Mouse (Mus musculus) embryonic facial prominence, embryonic 13.5 days (tissue): ENCODE results near the gene Pknox2. TPM values are rescaled to one million over a fixed set of nuclear protein-coding genes. Genes with fewer than 3 reads are reported as not detected.

Experiments
- ATAC-seq: fragments of 200-750 bp; cut with Nextera tagmentation; 2 replicates; pipeline ENCODE4 v1.8.0; 2017; ENCODE audit warnings: low read depth; ENCODE audit not compliant: insufficient number of reproducible peaks, insufficient read depth, low FRiP score, low TSS enrichment
- H3K27ac ChIP-seq: fragments of 300-500 bp; sonication (generic); 2 replicates; pipeline ENCODE4 v1.5.1; 2015; ENCODE audit warnings: moderate library complexity, mild to moderate bottlenecking, inconsistent platforms
- H3K27me3 ChIP-seq: fragments of 300-500 bp; sonication (generic); 2 replicates; pipeline ENCODE4 v1.6.1; 2015; ENCODE audit warnings: mild to moderate bottlenecking, inconsistent platforms
- H3K36me3 ChIP-seq: fragments of 300-500 bp; sonication (generic); 2 replicates; pipeline ENCODE4 v1.6.1; 2015; ENCODE audit warnings: mild to moderate bottlenecking, inconsistent platforms
- H3K4me1 ChIP-seq: fragments of 300-500 bp; sonication (generic); 2 replicates; pipeline ENCODE4 v1.6.1; 2015; ENCODE audit warnings: inconsistent platforms
- H3K4me2 ChIP-seq: fragments of 300-500 bp; sonication (generic); 2 replicates; pipeline ENCODE4 v1.6.1; 2015; ENCODE audit warnings: moderate library complexity, mild to moderate bottlenecking, inconsistent platforms
- H3K4me3 ChIP-seq: fragments of 300-500 bp; sonication (generic); 2 replicates; pipeline ENCODE4 v1.5.1; 2015; ENCODE audit warnings: mild to moderate bottlenecking, inconsistent platforms
- H3K9ac ChIP-seq: fragments of 300-500 bp; sonication (generic); 2 replicates; pipeline ENCODE4 v1.6.1; 2015; ENCODE audit warnings: mild to moderate bottlenecking, inconsistent platforms
- H3K9me3 ChIP-seq: fragments of 300-500 bp; sonication (generic); 2 replicates; pipeline ENCODE4 v1.6.1; 2016; ENCODE audit warnings: inconsistent platforms
- WGBS: fragments of 180-500 bp; shearing (Covaris S2); methylation state at CpG from one replicate; pipeline ENCODE4 v1.1.7; 2015; ENCODE audit warnings: mixed read lengths; 5-methylcytosine and 5-hydroxymethylcytosine counted together
- polyA plus RNA-seq: library from polyadenylated mRNA; unstranded; fragments of >200 nt; fragmentation: Nextera tagmentation; extraction: Ambion mirVana; gene quantifications from 2 replicates; pipeline ENCODE4 v1.2.1, GENCODE M21; 2015

Pknox2 gene
- polyA plus RNA-seq, 1 experiment from 2014 or later = 10.9 TPM

DNA sequence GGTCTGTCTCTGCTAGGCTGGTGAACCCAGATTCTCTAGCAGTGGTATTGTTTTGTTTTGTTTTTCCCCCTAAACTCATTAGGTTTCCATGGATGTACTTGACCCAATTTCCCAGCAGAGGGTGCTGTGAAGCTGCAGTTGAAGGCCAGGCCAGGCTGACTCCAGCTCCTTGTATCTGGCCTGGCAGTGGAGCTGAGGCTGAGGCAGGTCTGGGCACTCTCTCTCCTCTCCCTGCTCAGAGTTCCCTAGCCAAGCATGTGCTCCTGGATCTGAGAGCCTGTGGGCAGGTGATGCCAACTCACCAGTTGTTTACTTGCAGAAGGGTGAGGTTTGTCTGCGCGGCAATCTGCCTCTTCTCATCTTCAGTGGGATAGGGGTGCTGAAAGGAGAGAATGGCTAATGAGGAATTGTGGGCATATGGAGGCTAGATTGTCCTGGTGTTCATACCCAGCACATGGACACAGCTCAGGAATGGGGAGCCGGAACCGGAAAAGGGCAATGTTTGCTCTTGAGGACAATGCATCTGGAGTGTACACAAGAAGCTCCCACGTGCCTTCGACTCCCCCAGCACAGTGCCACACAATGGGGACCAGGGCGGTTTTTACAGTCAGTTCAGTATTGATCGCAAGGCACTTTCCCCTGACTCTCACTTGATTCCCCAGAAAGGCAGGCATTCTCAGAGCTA, 252.1 kb downstream of the Pknox2 start:
- Histone ChIP-seq H3K4me3 (no peak overlapping the region), H3K4me1 (no peaks in the 10 kb centered on the region), H3K9me3 (no peaks in the 10 kb centered on the region), H3K9ac (no peak overlapping the region), H3K4me2 (no peak overlapping the region), H3K27ac (no peak overlapping the region), H3K36me3 (peaks cover 10% of the 10 kb centered on the region), H3K27me3 (no peaks in the 10 kb centered on the region)
- WGBS = 81% methylated on average over 8 of the region's 8 CpGs
- ATAC-seq = no peak

DNA sequence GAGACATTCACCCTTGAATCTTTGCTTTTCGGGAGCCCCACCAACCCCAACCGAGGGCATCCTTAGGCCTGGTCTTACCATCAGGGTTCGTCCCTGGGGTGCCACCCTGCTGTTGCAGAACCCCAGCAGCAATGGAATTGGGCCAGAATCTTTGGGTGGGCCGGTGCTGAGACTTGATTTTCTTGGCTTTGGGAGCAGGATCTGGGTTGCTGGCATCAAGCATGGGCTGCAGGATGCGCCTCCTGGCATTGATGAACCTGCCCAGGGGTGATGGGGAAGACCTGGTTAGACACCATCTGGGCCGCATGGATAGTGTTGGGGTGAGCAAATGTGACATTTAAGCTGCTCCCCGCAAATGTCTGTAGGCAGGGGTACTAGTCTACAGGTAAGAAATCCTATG, 253.0 kb downstream of the Pknox2 start:
- Histone ChIP-seq H3K27ac (no peak overlapping the region), H3K4me3 (no peak overlapping the region), H3K36me3 (peaks cover 10% of the 10 kb centered on the region), H3K27me3 (no peaks in the 10 kb centered on the region), H3K9me3 (no peaks in the 10 kb centered on the region), H3K9ac (no peak overlapping the region), H3K4me1 (no peaks in the 10 kb centered on the region), H3K4me2 (no peak overlapping the region)
- ATAC-seq = no peak
- 88% methylated on average over 7 of the region's 7 CpGs for WGBS

DNA sequence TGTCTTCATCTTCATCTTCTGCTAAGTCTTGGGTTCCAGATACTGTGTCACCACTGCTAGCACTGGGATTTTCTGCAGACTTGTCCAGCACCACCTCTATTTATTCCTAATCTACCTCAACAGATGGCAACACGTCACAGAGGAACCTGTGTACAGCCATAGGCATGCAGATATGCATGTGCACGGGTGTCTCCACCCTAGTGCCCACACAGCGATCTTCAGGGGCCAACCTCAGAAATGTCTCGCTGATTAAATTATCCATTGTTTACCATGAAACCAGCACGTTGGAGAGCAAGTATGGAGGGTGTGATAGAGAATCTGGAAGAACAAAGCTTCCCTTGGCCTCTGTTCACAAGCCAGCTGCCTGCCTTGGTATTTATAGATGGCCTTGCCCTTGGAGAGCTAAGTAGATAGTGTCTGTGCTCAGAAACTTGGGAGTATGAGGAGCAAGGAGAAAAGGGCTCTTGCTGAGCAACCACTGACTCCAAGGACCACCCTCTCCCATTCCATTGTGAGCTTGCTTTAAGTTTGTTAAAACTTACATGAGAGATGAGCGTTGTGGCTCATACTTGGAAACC, 253.7 kb downstream of the Pknox2 start:
- H3K9ac ChIP-seq = no peak overlapping the region
- no peaks in the 10 kb centered on the region for H3K4me1 ChIP-seq
- no peak overlapping the region for H3K27ac ChIP-seq
- no peak overlapping the region for H3K4me3 ChIP-seq
- 79% methylated on average over 6 of the region's 6 CpGs for WGBS
- H3K4me2 ChIP-seq = no peak overlapping the region
- peaks cover 10% of the 10 kb centered on the region for H3K36me3 ChIP-seq
- no peaks in the 10 kb centered on the region for H3K27me3 ChIP-seq
- H3K9me3 ChIP-seq = no peaks in the 10 kb centered on the region
- ATAC-seq = no peak

DNA sequence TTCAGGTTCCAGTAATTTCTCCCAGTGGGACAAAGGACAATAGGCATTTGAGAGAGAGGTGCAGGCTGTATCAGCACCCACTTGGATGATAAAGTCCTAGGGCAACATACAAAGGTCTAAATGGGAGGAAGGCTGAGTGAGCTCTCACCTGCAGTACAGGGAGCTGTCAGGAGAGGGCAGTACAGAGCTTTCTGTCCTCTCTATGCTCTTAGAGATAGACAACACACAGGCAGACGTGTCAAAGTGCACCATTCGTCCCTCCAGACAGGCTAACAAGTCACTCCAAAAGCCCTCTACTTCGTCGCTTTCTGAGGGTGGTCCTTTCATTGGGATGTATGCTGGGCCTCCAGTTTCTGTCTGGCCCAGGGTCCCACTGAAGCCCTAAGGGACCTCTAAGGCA, 256.7 kb downstream of the Pknox2 start:
- H3K4me2 ChIP-seq = no peak overlapping the region
- no peak overlapping the region for H3K9ac ChIP-seq
- no peaks in the 10 kb centered on the region for H3K27me3 ChIP-seq
- H3K36me3 ChIP-seq = peaks cover 10% of the 10 kb centered on the region
- no peaks in the 10 kb centered on the region for H3K4me1 ChIP-seq
- no peak overlapping the region for H3K4me3 ChIP-seq
- H3K9me3 ChIP-seq = no peaks in the 10 kb centered on the region
- H3K27ac ChIP-seq = no peak overlapping the region
- WGBS = 27% methylated on average over 4 of the region's 4 CpGs
- ATAC-seq = no peak

DNA sequence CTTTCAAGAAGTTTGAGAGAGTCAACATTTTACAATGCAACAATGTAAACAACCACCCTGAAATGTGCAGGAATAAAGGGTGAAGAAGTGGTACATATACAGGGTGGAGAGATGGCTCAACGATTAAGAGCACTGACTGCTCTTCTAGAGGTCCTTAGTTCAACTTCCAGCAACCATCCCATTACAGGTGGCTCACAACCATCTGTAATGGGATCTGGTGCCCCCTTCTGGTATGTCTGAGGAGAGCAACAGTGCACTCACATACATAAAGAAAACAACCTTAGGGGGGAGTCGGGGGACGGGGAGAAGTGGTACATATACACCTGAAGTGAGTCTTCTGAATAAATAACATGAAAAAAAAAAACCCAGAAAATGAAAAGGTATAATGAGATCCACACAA, 262.0 kb downstream of the Pknox2 start:
- Histone ChIP-seq H3K9me3 (no peaks in the 10 kb centered on the region), H3K4me1 (no peaks in the 10 kb centered on the region), H3K9ac (no peak overlapping the region), H3K4me2 (no peak overlapping the region), H3K27me3 (no peaks in the 10 kb centered on the region), H3K36me3 (no peaks in the 10 kb centered on the region), H3K27ac (no peak overlapping the region), H3K4me3 (no peak overlapping the region)
- no peak for ATAC-seq
- WGBS = 65% methylated on average over 3 of the region's 3 CpGs

DNA sequence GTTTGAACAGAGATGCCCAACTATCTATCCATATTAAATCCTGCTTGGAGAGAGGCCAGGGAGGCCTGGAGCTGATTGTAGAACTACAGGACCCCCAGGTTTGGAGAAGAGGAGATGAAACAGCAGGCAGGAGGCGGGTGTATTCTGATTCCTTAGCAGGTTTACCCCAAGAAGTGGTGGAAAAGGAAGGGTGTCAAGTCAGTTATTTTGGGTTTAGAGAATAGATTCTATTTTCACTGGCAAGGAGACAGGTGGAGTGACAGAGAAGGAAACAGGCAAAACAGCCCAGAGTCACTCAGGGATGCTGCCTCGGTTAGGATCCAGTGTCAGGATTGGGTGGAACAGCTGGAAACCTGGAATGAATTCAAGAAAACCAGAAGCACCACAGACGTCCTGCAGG, 263.6 kb downstream of the Pknox2 start:
- no peak for ATAC-seq
- H3K9ac ChIP-seq = no peak overlapping the region
- H3K4me1 ChIP-seq = no peaks in the 10 kb centered on the region
- H3K4me3 ChIP-seq = no peak overlapping the region
- no peak overlapping the region for H3K4me2 ChIP-seq
- H3K36me3 ChIP-seq = peaks cover 9% of the 10 kb centered on the region
- WGBS = 57% methylated on average over 3 of the region's 3 CpGs
- H3K27ac ChIP-seq = no peak overlapping the region
- H3K9me3 ChIP-seq = no peaks in the 10 kb centered on the region
- no peaks in the 10 kb centered on the region for H3K27me3 ChIP-seq

DNA sequence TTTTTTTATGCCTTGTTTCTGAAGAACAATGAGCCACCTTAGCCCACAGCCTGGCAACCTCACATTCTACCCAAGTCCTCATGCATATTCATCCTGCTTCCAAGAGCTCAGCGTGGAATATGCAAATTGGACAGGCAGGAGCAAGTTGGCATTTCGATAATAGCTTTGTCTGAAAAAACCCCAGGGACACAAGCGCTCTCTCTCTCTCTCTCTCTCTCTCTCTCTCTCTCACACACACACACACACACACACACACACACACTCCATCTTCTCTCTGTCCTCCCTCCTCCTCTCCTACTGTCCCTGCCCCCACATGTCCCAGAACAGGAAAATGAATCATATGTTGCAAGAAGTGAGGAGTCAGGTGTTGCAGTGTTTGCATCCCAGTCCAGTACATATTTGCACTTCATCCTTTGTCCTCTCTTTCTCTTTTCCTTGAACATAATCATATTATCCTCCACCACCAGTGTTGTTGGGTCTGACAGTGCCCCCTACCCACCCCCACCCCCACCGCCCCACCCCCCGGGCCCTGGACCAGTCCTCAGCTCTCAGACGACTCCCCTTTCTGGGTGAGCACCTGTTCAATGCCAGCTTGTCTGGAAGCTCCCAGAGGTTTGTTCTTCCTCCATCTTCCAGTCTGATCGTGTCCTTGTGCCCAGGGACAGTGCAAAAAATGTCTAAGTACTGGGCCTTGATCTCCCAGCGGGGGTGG, 265.0 kb downstream of the Pknox2 start:
- no peak overlapping the region for H3K4me3 ChIP-seq
- no peaks in the 10 kb centered on the region for H3K4me1 ChIP-seq
- peaks cover 11% of the 10 kb centered on the region for H3K36me3 ChIP-seq
- no peaks in the 10 kb centered on the region for H3K9me3 ChIP-seq
- H3K27ac ChIP-seq = no peak overlapping the region
- 45% methylated on average over 8 of the region's 8 CpGs for WGBS
- no peak overlapping the region for H3K9ac ChIP-seq
- no peak for ATAC-seq
- H3K4me2 ChIP-seq = no peak overlapping the region
- H3K27me3 ChIP-seq = no peaks in the 10 kb centered on the region

DNA sequence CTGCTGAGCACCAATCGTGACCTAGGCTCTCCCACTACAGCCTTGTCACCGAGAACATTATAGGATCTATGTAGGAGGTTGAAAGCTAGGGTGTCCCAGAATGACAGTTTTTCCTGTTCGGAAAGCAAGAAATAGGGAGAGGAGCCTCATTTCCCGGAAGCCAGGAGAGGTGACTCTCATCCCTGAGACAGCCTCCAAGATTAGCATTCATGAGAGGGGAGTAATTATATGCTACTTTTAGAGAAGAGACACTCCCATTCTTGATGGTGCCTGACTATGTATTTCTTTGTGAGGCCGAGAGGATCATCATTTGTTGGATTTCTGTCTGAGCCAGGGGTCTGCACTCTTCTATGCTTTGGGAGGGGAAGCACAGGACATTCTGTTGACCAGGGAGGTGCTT, 265.6 kb downstream of the Pknox2 start:
- Histone ChIP-seq H3K4me3 (no peak overlapping the region), H3K9ac (no peak overlapping the region), H3K9me3 (no peaks in the 10 kb centered on the region), H3K36me3 (peaks cover 11% of the 10 kb centered on the region), H3K4me2 (no peak overlapping the region), H3K4me1 (no peaks in the 10 kb centered on the region), H3K27ac (no peak overlapping the region), H3K27me3 (no peaks in the 10 kb centered on the region)
- no peak for ATAC-seq
- WGBS = 75% methylated on average over 5 of the region's 5 CpGs

DNA sequence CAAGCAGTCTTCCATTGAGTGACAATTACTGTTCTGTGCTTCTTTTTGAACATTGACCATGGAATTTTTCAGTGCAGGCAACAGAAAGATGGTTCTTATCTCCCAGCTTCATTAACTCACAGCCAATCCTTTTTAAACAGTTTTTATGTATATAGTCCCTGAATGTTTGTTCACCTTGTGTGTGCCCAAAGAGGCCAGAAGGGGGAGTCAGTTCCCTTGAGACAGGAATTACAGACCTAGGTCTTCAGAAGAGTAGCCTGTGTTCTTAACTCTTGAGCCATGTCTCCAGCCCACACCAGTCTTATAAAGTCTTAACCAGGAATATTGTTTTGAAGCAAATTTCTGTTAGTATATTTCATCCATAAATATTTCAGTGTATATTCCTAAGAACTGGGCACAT, 270.4 kb downstream of the Pknox2 start:
- Histone ChIP-seq H3K4me3 (no peak overlapping the region), H3K27me3 (no peaks in the 10 kb centered on the region), H3K4me2 (no peak overlapping the region), H3K27ac (no peak overlapping the region), H3K4me1 (no peaks in the 10 kb centered on the region), H3K36me3 (peaks cover 21% of the 10 kb centered on the region), H3K9ac (no peak overlapping the region), H3K9me3 (no peaks in the 10 kb centered on the region)
- no peak for ATAC-seq

DNA sequence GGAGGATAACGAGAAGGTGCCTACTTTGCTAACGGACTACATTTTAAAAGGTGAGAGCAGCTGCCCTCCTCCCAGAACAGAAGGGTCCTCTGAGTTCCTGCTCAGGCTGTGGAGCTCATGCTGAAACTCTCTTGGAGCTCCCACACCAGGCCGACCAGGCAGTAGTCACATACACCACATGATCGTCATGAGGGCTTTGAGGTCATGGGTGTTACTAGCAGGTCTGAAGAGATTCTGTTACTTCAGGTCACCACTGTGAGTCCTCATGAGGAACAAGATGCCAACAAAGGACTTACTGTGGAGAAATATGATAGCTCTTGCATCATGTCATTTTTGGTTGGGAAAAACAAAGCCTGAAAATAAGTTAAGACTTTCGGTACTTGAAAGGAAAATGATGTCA, 270.9 kb downstream of the Pknox2 start:
- no peak overlapping the region for H3K27ac ChIP-seq
- H3K9me3 ChIP-seq = no peaks in the 10 kb centered on the region
- no peak overlapping the region for H3K4me2 ChIP-seq
- no peak overlapping the region for H3K9ac ChIP-seq
- no peak for ATAC-seq
- no peaks in the 10 kb centered on the region for H3K4me1 ChIP-seq
- H3K4me3 ChIP-seq = no peak overlapping the region
- H3K36me3 ChIP-seq = peaks cover 21% of the 10 kb centered on the region
- H3K27me3 ChIP-seq = no peaks in the 10 kb centered on the region
- 85% methylated on average over 5 of the region's 5 CpGs for WGBS

DNA sequence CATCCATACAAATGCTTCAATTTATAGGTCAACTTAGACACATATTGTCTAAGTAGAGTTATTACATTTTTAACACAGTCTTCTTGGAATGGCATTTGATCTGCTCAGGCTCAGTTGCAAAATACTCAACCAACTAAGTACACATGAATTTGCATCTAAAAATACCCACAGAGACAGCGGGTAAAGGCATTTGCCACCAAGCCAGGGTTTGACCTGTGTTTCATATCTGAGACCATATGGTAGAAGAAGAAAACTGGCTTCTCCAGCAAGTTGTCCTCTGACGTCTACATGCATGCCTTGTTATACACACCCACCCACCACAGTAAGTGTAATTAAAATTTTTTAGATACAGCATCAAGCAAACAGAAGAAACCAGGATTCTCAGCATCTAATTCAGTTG, 273.4 kb downstream of the Pknox2 start:
- no peaks in the 10 kb centered on the region for H3K4me1 ChIP-seq
- no peak overlapping the region for H3K4me3 ChIP-seq
- no peak overlapping the region for H3K27ac ChIP-seq
- WGBS = 80% methylated on average over 2 of the region's 2 CpGs
- H3K9ac ChIP-seq = no peak overlapping the region
- no peaks in the 10 kb centered on the region for H3K9me3 ChIP-seq
- H3K4me2 ChIP-seq = no peak overlapping the region
- peaks cover 15% of the 10 kb centered on the region for H3K36me3 ChIP-seq
- H3K27me3 ChIP-seq = no peaks in the 10 kb centered on the region
- no peak for ATAC-seq

DNA sequence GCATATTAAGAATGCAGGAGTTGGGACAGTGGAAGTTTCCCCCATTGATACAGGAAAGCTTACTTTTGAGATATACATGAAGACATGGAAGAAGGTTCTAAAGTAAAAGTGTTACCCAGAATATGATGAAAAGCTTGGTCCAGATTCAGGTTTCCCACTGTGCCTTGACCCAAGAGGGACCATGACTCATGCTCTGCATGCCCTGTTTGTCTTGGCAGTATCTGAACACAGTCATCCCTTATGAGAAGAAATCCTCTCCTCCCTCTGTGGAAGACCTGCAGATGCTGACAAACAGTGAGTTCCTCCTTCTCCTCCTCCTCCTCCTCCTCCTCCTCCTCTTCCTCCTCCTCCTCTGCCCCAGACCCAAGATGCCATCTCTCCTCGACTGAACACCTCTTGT, 276.9 kb downstream of the Pknox2 start:
- Histone ChIP-seq H3K4me3 (no peak overlapping the region), H3K9me3 (no peaks in the 10 kb centered on the region), H3K27ac (no peak overlapping the region), H3K36me3 (peaks cover 15% of the 10 kb centered on the region; the same call in 1 of the 2 replicates), H3K27me3 (no peaks in the 10 kb centered on the region), H3K4me2 (no peak overlapping the region), H3K9ac (no peak overlapping the region), H3K4me1 (no peaks in the 10 kb centered on the region)
- no peak for ATAC-seq
- 36% methylated on average over 1 of the region's 1 CpGs for WGBS
